Mouse (Mus musculus) intestine, postnatal 0 days (tissue): Measurements from ENCODE around the gene Echdc2. TPM values are rescaled to one million over a fixed set of nuclear protein-coding genes. Genes with fewer than 3 reads are reported as not detected.
"Not testable (repeated sequence)": the region's sequence is repeated elsewhere in the genome, so short reads cannot be mapped to it uniquely, and the experiment has no call there.

Experiments
- ATAC-seq: fragments of 200-750 bp; cut with Nextera tagmentation; 2 replicates; pipeline ENCODE4 v1.8.0; 2017; ENCODE audit warnings: mild to moderate bottlenecking, moderate TSS enrichment, moderate library complexity
- H3K27ac ChIP-seq: fragments of 300-500 bp; sonication (generic); 2 replicates; pipeline ENCODE4 v1.5.1; 2014; ENCODE audit warnings: mild to moderate bottlenecking, low read depth, low read length, moderate library complexity
- H3K27me3 ChIP-seq: fragments of 300-500 bp; sonication (generic); replicated peaks from 2 replicates; pipeline ENCODE4 v1.6.1; 2014; ENCODE audit warnings: low read length, mixed read lengths; ENCODE audit not compliant: control insufficient read depth, insufficient read depth
- H3K36me3 ChIP-seq: fragments of 300-500 bp; sonication (generic); 2 replicates; pipeline ENCODE4 v1.6.1; 2014; ENCODE audit warnings: mild to moderate bottlenecking, moderate library complexity; ENCODE audit not compliant: control insufficient read depth, insufficient read depth
- H3K4me1 ChIP-seq: fragments of 300-500 bp; sonication (generic); replicated peaks from 2 replicates; pipeline ENCODE4 v1.6.1; 2014; ENCODE audit warnings: antibody characterized with exemption, low read length, mixed read lengths; ENCODE audit not compliant: control insufficient read depth, insufficient read depth
- H3K4me2 ChIP-seq: fragments of 300-500 bp; sonication (generic); replicated peaks from 2 replicates; pipeline ENCODE4 v1.6.1; 2014; ENCODE audit warnings: low read depth, mild to moderate bottlenecking, moderate library complexity
- H3K4me3 ChIP-seq: fragments of 300-500 bp; sonication (generic); 2 replicates; pipeline ENCODE4 v1.5.1; 2014; ENCODE audit warnings: low read depth, low read length
- H3K9ac ChIP-seq: fragments of 300-500 bp; sonication (generic); 2 replicates; pipeline ENCODE4 v1.6.1; 2014; ENCODE audit warnings: mild to moderate bottlenecking, low read depth, low read length
- H3K9me3 ChIP-seq: fragments of 300-500 bp; sonication (generic); 2 replicates; pipeline ENCODE4 v1.6.1; 2016; ENCODE audit warnings: mixed run types; ENCODE audit not compliant: control insufficient read depth
- CTCF ChIP-seq: sonication (generic); IDR thresholded peaks from 2 replicates; pipeline ENCODE4 v1.5.1; 2016; ENCODE audit warnings: low read depth, mild to moderate bottlenecking, control low read depth, antibody characterized with exemption, moderate library complexity
- WGBS: fragments of 180-500 bp; shearing (Covaris S2); extraction: QIAGEN DNeasy Blood & Tissue Kit; methylation state at CpG from one replicate; pipeline ENCODE4 v1.1.7; 2014; 5-methylcytosine and 5-hydroxymethylcytosine counted together
- polyA plus RNA-seq: library from polyadenylated mRNA; unstranded; fragments of >200 nt; fragmentation: Nextera tagmentation; extraction: Ambion mirVana; gene quantifications from 2 replicates; pipeline ENCODE4 v1.2.1, GENCODE M21; 2015

Echdc2 gene
- polyA plus RNA-seq, 1 experiment from 2014 or later = 20.8 TPM

DNA sequence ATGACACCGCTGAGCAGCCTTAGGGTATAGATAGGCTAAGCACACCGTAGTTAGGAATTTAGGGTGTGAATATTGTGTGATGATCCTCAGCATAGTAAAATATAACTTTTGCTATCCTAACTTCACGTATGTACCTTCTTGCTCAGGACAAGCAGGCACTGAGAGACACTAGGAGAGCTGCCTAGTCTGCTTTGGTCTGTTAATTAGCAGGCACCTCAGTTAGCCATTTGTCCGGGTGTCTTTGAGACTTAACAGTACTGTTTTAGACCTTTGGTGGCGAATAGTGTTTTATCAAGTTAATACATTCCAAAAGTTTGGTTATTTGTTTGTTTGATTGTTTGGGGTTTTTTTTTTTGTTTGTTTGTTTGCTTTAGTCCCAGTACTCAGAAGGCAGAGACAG lies 37.7 kb upstream of the Echdc2 start:
- Histone ChIP-seq H3K9me3 (no peaks in the 10 kb centered on the region), H3K4me2 (no peak overlapping the region), H3K27ac (no peak overlapping the region), H3K4me1 (no peaks in the 10 kb centered on the region), H3K9ac (no peak overlapping the region), H3K4me3 (no peak overlapping the region), H3K36me3 (no peaks in the 10 kb centered on the region), H3K27me3 (no peaks in the 10 kb centered on the region)
- no peak for TF ChIP-seq CTCF
- 88% methylated on average over 5 of the region's 5 CpGs for WGBS
- ATAC-seq = no peak

DNA sequence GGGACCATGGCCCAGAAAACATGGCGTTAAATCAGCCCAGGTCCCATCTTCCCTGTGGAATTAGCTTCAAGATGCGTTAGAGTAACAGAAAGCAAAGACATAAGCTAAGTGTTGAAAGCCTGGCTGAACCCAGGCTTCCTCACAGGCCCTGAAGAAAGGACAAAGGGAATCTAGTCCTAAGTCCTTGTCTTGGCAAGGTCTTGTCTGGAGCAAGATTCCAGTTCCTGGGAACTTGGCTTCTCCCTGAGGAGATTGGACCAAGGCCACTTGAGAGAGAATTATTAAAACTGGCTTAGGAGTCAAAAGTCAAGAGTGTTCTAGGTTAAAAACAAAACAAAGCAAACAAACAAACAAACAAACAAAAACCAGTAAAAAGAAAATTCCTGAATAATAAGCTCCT lies 36.9 kb upstream of the Echdc2 start:
- no peak for ATAC-seq
- WGBS = 95% methylated on average over 2 of the region's 2 CpGs
- no peak overlapping the region for H3K4me2 ChIP-seq
- no peaks in the 10 kb centered on the region for H3K36me3 ChIP-seq
- no peak for TF ChIP-seq CTCF
- no peak overlapping the region for H3K9ac ChIP-seq
- no peaks in the 10 kb centered on the region for H3K9me3 ChIP-seq
- H3K27me3 ChIP-seq = no peaks in the 10 kb centered on the region
- no peaks in the 10 kb centered on the region for H3K4me1 ChIP-seq
- no peak overlapping the region for H3K27ac ChIP-seq
- H3K4me3 ChIP-seq = no peak overlapping the region

GRCm38 (mm10) chr4:108130452-108130851 lies 34.8 kb upstream of the Echdc2 start:
- Histone ChIP-seq H3K9ac (no peak overlapping the region), H3K36me3 (no peaks in the 10 kb centered on the region), H3K4me2 (no peak overlapping the region), H3K9me3 (no peaks in the 10 kb centered on the region), H3K4me1 (no peaks in the 10 kb centered on the region), H3K4me3 (no peak overlapping the region), H3K27ac (no peak overlapping the region), H3K27me3 (no peaks in the 10 kb centered on the region)
- WGBS = 91% methylated on average over 3 of the region's 3 CpGs
- no peak for ATAC-seq
- TF ChIP-seq CTCF = no peak

DNA sequence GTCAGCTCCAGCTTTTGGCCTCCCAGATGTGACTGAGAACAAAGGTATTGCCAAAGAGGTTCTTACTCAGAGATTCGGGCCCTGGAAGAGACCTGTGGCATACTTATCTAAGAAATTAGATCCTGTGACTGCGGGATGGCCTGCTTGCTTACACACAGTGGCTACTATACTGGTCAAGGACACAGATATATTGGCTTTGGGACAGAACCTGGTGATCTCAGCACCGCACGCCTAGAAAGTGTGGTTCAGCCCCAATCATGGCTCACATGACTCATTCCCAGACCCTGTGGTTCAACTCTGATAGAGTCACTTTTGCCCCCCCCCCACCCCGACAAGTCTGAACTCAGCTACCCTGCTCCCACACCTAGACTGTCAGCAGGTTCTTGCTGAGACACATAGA lies 28.3 kb upstream of the Echdc2 start:
- Histone ChIP-seq H3K9me3 (no peaks in the 10 kb centered on the region), H3K9ac (no peak overlapping the region), H3K4me2 (no peak overlapping the region), H3K4me3 (no peak overlapping the region), H3K27ac (no peak overlapping the region), H3K4me1 (no peaks in the 10 kb centered on the region), H3K27me3 (no peaks in the 10 kb centered on the region), H3K36me3 (no peaks in the 10 kb centered on the region)
- no peak for TF ChIP-seq CTCF
- WGBS = 77% methylated on average over 5 of the region's 5 CpGs
- no peak for ATAC-seq

GRCm38 (mm10) chr4:108143178-108143577 lies 22.1 kb upstream of the Echdc2 start:
- WGBS = 76% methylated on average over 2 of the region's 2 CpGs
- ATAC-seq, H3K27me3 ChIP-seq, H3K9me3 ChIP-seq, H3K36me3 ChIP-seq, H3K9ac ChIP-seq, H3K4me1 ChIP-seq, H3K27ac ChIP-seq, H3K4me3 ChIP-seq, H3K4me2 ChIP-seq: not testable (repeated sequence)
- TF ChIP-seq CTCF = peak; percentile 43

- TF ChIP-seq CTCF = no peak
- H3K4me3 ChIP-seq = no peak overlapping the region
- no peaks in the 10 kb centered on the region for H3K36me3 ChIP-seq
- H3K9me3 ChIP-seq = no peaks in the 10 kb centered on the region
- H3K27me3 ChIP-seq = no peaks in the 10 kb centered on the region
- no peak overlapping the region for H3K27ac ChIP-seq
- ATAC-seq = no peak
- no peaks in the 10 kb centered on the region for H3K4me1 ChIP-seq
- H3K4me2 ChIP-seq = no peak overlapping the region
- no peak overlapping the region for H3K9ac ChIP-seq
Observed at GRCm38 (mm10) chr4:108143778-108144177, 21.5 kb upstream of the Echdc2 start.

GRCm38 (mm10) chr4:108144880-108145279 lies 20.4 kb upstream of the Echdc2 start, which contains the start of gene Scp2:
Gene Scp2 (minus strand): TSS chr4:108144998.
- Histone ChIP-seq H3K4me2 (no peak within 1 kb of the TSS), H3K36me3 (no peaks in the 10 kb centered on the region), H3K9ac (no peak within 1 kb of the TSS), H3K27me3 (no peaks in the 10 kb centered on the region), H3K27ac (no peak within 1 kb of the TSS), H3K4me1 (no peaks in the 10 kb centered on the region), H3K4me3 (no peak within 1 kb of the TSS), H3K9me3 (no peaks in the 10 kb centered on the region)
- ATAC-seq = no peak
- TF ChIP-seq CTCF = no peak
- WGBS = 73% methylated on average over 1 of the region's 1 CpGs

DNA sequence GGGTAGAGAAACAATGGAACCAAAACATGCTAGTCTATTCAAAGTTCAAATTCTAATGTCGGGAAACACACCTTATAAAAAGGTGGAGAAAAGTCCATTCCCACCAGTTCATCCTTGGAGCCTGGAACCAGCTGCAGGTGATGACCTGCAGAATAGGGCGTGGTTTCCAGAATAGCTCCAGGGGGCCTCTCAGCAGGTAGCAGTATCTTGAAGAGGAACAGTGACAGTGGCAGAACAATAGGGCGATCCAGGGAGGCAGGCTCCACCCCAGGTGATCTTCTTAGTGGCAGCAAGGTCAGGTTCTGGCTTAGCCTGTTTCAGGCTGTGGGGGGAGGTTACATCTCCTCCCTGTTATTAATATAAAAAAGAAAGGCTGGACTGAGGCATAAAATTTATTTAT lies 19.7 kb upstream of the Echdc2 start:
- not testable (repeated sequence) for H3K9ac ChIP-seq, H3K4me3 ChIP-seq, H3K9me3 ChIP-seq, H3K27me3 ChIP-seq, H3K4me2 ChIP-seq, H3K27ac ChIP-seq, ATAC-seq, H3K36me3 ChIP-seq, H3K4me1 ChIP-seq
- 42% methylated on average over 3 of the region's 3 CpGs for WGBS

DNA sequence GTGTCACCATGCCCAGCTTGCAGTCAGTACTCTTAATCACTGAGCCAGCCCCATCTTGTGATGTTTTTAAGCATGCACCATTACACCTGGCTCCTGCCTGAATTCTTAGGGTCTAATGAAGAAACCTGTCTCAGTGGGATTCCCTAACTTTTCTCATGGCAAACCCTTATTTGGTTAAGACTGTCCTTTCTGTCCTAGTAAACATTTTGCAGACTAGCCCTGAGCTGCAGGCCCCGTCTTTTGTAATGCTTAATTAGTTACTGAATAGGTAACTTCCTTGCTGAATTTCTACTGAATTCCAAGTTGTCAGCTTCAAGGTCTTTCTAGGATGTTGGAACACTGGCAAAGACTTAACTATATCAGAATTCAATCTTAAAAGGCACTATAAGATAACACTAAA lies 10.1 kb upstream of the Echdc2 start:
- not testable (repeated sequence) for ATAC-seq, H3K4me3 ChIP-seq, H3K4me1 ChIP-seq, H3K9ac ChIP-seq, H3K27me3 ChIP-seq, H3K27ac ChIP-seq, H3K4me2 ChIP-seq, H3K9me3 ChIP-seq, H3K36me3 ChIP-seq
- WGBS = 88% methylated on average over 1 of the region's 1 CpGs
